Mouse (Mus musculus) heart, postnatal 0 days (tissue): ENCODE data around the gene Zdhhc21.

Experiments used
- CTCF ChIP-seq: IDR thresholded peaks from 2 replicates; pipeline ENCODE4 v1.5.1; 2016; ENCODE audit warnings: antibody characterized with exemption, control low read depth, low read depth
- EP300 ChIP-seq: IDR thresholded peaks from 2 replicates; pipeline ENCODE4 v1.6.1; 2016; ENCODE audit warnings: antibody characterized with exemption, low read depth

- TF ChIP-seq EP300 (no peak), CTCF (no peak)
These were observed 94.1 kb downstream of the Zdhhc21 start for GRCm38 (mm10) chr4:82765513-82766216.
